Mouse (Mus musculus) testis, adult 2 months (tissue): Measurements from ENCODE around the gene Tefm. TPM values are rescaled to one million over a fixed set of nuclear protein-coding genes. Genes with fewer than 3 reads are reported as not detected.
"Not testable (repeated sequence)": the region's sequence is repeated elsewhere in the genome, so short reads cannot be mapped to it uniquely, and the experiment has no call there.

ENCODE experiments used
- H3K27ac ChIP-seq: fragments of 200-500 bp; 2 replicates; pipeline ENCODE4 v1.5.1; 2012; ENCODE audit warnings: low read depth, low read length; ENCODE audit not compliant: control insufficient read depth, insufficient read depth
- H3K27me3 ChIP-seq: fragments of 200-500 bp; 2 replicates; pipeline ENCODE4 v1.6.1; 2012; ENCODE audit warnings: mild to moderate bottlenecking, low read length, moderate library complexity; ENCODE audit not compliant: control insufficient read depth, insufficient read depth
- H3K36me3 ChIP-seq: fragments of 200-500 bp; 2 replicates; pipeline ENCODE4 v1.6.1; 2012; ENCODE audit warnings: mild to moderate bottlenecking, low read length; ENCODE audit not compliant: control insufficient read depth, insufficient read depth
- H3K4me1 ChIP-seq: fragments of 200-500 bp; 2 replicates; pipeline ENCODE4 v1.6.1; 2012; ENCODE audit warnings: low read length; ENCODE audit not compliant: control insufficient read depth, insufficient read depth
- H3K4me3 ChIP-seq: fragments of 200-500 bp; 2 replicates; pipeline ENCODE4 v1.5.1; 2012; ENCODE audit warnings: low read depth, mild to moderate bottlenecking, low read length, moderate library complexity, mixed read lengths; ENCODE audit not compliant: control insufficient read depth
- CTCF ChIP-seq: fragments of 200-500 bp; IDR thresholded peaks from 2 replicates; pipeline ENCODE4 v1.5.1; 2012; ENCODE audit warnings: low read depth, mild to moderate bottlenecking, inconsistent platforms, low read length, moderate library complexity; ENCODE audit not compliant: control insufficient read depth, insufficient read depth, insufficient replicate concordance
- POLR2A ChIP-seq: fragments of 200-500 bp; IDR thresholded peaks from 2 replicates; pipeline ENCODE4 v1.6.1; 2012; ENCODE audit warnings: low read depth, mild to moderate bottlenecking, inconsistent platforms, low read length, moderate library complexity; ENCODE audit not compliant: control insufficient read depth
- polyA plus RNA-seq: library from polyadenylated mRNA; depleted of rRNA; stranded (reverse); fragments of >200 nt; gene quantifications from 2 replicates; pipeline ENCODE4 v1.2.3, GENCODE M21; 2012; rRNA removed

Tefm gene
- polyA plus RNA-seq: 3.7 and 4.2 TPM in 2 replicates

- peak within 1 kb of the TSS; percentile 90 for H3K27ac ChIP-seq
- H3K4me3 ChIP-seq: peak within 1 kb of the TSS; percentile 97
- no peaks in the 10 kb centered on the region for H3K27me3 ChIP-seq
- no peaks in the 10 kb centered on the region for H3K36me3 ChIP-seq
- TF ChIP-seq CTCF: no peak
- TF ChIP-seq POLR2A: peak; percentile 73; the same call in 1 of the 2 replicates
- peaks cover 7% of the 10 kb centered on the region for H3K4me1 ChIP-seq
These were observed at the start of gene Tefm for GRCm38 (mm10) chr11:80141825-80142521. Tefm (minus strand) TSS chr11:80142175.

GRCm38 (mm10) chr11:80190280-80190679 is 48.3 kb upstream of the Tefm start:
- Histone ChIP-seq H3K4me3 (no peak overlapping the region), H3K4me1 (no peaks in the 10 kb centered on the region), H3K27ac (no peak overlapping the region), H3K36me3 (no peaks in the 10 kb centered on the region), H3K27me3 (no peaks in the 10 kb centered on the region)
- TF ChIP-seq CTCF: no peak
- TF ChIP-seq POLR2A: no peak

- peak overlapping the region; percentile 67 for H3K27ac ChIP-seq
- not testable (repeated sequence) for H3K27me3 ChIP-seq, H3K4me1 ChIP-seq, H3K4me3 ChIP-seq, H3K36me3 ChIP-seq
These were observed 43.5 kb upstream of the Tefm start for GRCm38 (mm10) chr11:80185441-80185976.

GRCm38 (mm10) chr11:80184531-80185071 is 42.6 kb upstream of the Tefm start:
- Histone ChIP-seq H3K4me3 (peak overlapping the region; percentile 10; the same call in 1 of the 2 replicates), H3K27me3 (no peaks in the 10 kb centered on the region)
- no peak for TF ChIP-seq POLR2A
- no peak for TF ChIP-seq CTCF

GRCm38 (mm10) chr11:80183705-80184255 is 41.8 kb upstream of the Tefm start, which contains the start of gene Rnf135:
Rnf135 (plus strand) TSS chr11:80183851.
- Histone ChIP-seq H3K4me1 (no peaks in the 10 kb centered on the region; the same call in 1 of the 2 replicates), H3K4me3 (peak within 1 kb of the TSS; percentile 89), H3K36me3 (no peaks in the 10 kb centered on the region), H3K27me3 (no peaks in the 10 kb centered on the region), H3K27ac (peak within 1 kb of the TSS; percentile 86)
- TF ChIP-seq CTCF: no peak
- peak; percentile 69 for TF ChIP-seq POLR2A

More at GRCm38 (mm10) chr11:80184531-80185071, 42.6 kb upstream of the Tefm start:
- Histone ChIP-seq H3K4me1 (no peaks in the 10 kb centered on the region; the same call in 1 of the 2 replicates), H3K27ac (peak overlapping the region; percentile 86), H3K36me3 (no peaks in the 10 kb centered on the region)

GRCm38 (mm10) chr11:80183054-80183704 is 41.2 kb upstream of the Tefm start:
- not testable (repeated sequence) for H3K27ac ChIP-seq, H3K4me1 ChIP-seq, H3K36me3 ChIP-seq, H3K27me3 ChIP-seq
- peak overlapping the region; percentile 89 for H3K4me3 ChIP-seq

- Histone ChIP-seq H3K4me3 (no peak overlapping the region), H3K27ac (peak overlapping the region; percentile 5; the same call in 1 of the 2 replicates), H3K4me1 (peaks cover 7% of the 10 kb centered on the region), H3K27me3 (no peaks in the 10 kb centered on the region), H3K36me3 (no peaks in the 10 kb centered on the region)
- TF ChIP-seq CTCF (no peak), POLR2A (no peak)
These were observed 39.2 kb upstream of the Tefm start for GRCm38 (mm10) chr11:80181021-80181749.
